ENCODE assay signal across 43 mouse cellular contexts in genomic region chr4:88501247-88501646, GRCm38 (mm10). TPM values are rescaled to one million over a fixed set of nuclear protein-coding genes. Genes with fewer than 3 reads are reported as not detected.
"Had no signal": no experiment of that assay in that cellular context is flagged by ENCODE, and none has a peak within 500 bp of the region (broad histone marks: within the 10 kb centered on the region; RNA-seq: fewer than 3 reads in every experiment).

No protein-coding gene starts in this region.

- H3K27me3 ChIP-seq: heart, embryonic 13.5 days; heart, embryonic 15.5 days; hindbrain, embryonic 13.5 days; hindbrain, embryonic 15.5 days; kidney, embryonic 15.5 days; limb, embryonic 13.5 days; limb, embryonic 15.5 days; liver, embryonic 12.5 days had no signal

- H3K36me3 ChIP-seq: heart, embryonic 13.5 days; heart, embryonic 15.5 days; hindbrain, embryonic 13.5 days; hindbrain, embryonic 15.5 days; kidney, embryonic 15.5 days; limb, embryonic 13.5 days; limb, embryonic 15.5 days; liver, embryonic 12.5 days had no signal

- H3K27ac ChIP-seq: heart, embryonic 13.5 days; heart, embryonic 15.5 days; hindbrain, embryonic 13.5 days; hindbrain, embryonic 15.5 days; hindbrain, postnatal 0 days; kidney, embryonic 15.5 days; kidney, postnatal 0 days; limb, embryonic 13.5 days; limb, embryonic 15.5 days; liver, embryonic 12.5 days had no signal

- DNase-seq: gastrocnemius, postnatal 14 days; gastrocnemius, postnatal 36 days; heart, adult 18-20 months; heart, postnatal 14 days; heart, postnatal 36 days; kidney, adult 11 months; kidney, adult 2 months; kidney, adult 9 months; kidney, postnatal 14 days; kidney, postnatal 36 days; layer of hippocampus, adult 9-11 months; layer of hippocampus, postnatal 36 days; left cerebral cortex, postnatal 4 days had no signal

- H3K9me3 ChIP-seq: heart, embryonic 13.5 days; heart, embryonic 15.5 days; hindbrain, embryonic 13.5 days; hindbrain, embryonic 15.5 days; kidney, embryonic 15.5 days; limb, embryonic 13.5 days; limb, embryonic 15.5 days; liver, embryonic 12.5 days had no signal

- ATAC-seq: hindbrain, postnatal 0 days; intestine, embryonic 16.5 days; liver, embryonic 12.5 days had no signal

- H3K4me3 ChIP-seq: heart, embryonic 13.5 days; heart, embryonic 15.5 days; hindbrain, embryonic 13.5 days; hindbrain, embryonic 15.5 days; kidney, embryonic 15.5 days; limb, embryonic 13.5 days; limb, embryonic 15.5 days; liver, embryonic 12.5 days had no signal

- H3K4me1 ChIP-seq: heart, embryonic 13.5 days; heart, embryonic 15.5 days; hindbrain, embryonic 13.5 days; hindbrain, embryonic 15.5 days; kidney, embryonic 15.5 days; liver, embryonic 12.5 days had no signal

- H3K9ac ChIP-seq: heart, embryonic 13.5 days; heart, embryonic 15.5 days; hindbrain, embryonic 13.5 days; hindbrain, embryonic 15.5 days; kidney, embryonic 15.5 days; limb, embryonic 13.5 days; limb, embryonic 15.5 days; liver, embryonic 12.5 days had no signal

- H3K4me2 ChIP-seq: heart, embryonic 11.5 days; heart, embryonic 13.5 days; heart, embryonic 15.5 days; hindbrain, embryonic 13.5 days; hindbrain, embryonic 15.5 days; kidney, embryonic 15.5 days; limb, embryonic 13.5 days; limb, embryonic 15.5 days; liver, embryonic 12.5 days had no signal

RNA-seq across cellular contexts. Expression of gene Ifnb1, which starts 21.3 kb away (rescaled TPM):
- total RNA-seq: gastrocnemius, adult 18-20 months; gastrocnemius, adult 8-10 months; gastrocnemius, postnatal 14 days; gastrocnemius, postnatal 36 days; heart, adult 18-20 months; heart, adult 8-10 months; heart, postnatal 14 days; heart, postnatal 36 days; hematopoietic stem cell, adult 5-6 weeks; hindbrain, postnatal 0 days; layer of hippocampus, adult 18-20 months; layer of hippocampus, adult 8-10 months; layer of hippocampus, postnatal 14 days; layer of hippocampus, postnatal 36 days; left cerebral cortex, adult 18-20 months; left cerebral cortex, adult 8-10 months; left cerebral cortex, postnatal 10 days; left cerebral cortex, postnatal 25 days; left cerebral cortex, postnatal 4 days; liver, adult 2 months had no signal
- polyA plus RNA-seq: gonadal fat pad, adult 2 months; heart, embryonic 11.5 days; heart, embryonic 13.5 days; heart, embryonic 15.5 days; heart, postnatal 0 days; hindbrain, embryonic 11.5 days; hindbrain, embryonic 13.5 days; hindbrain, embryonic 15.5 days; hindbrain, postnatal 0 days; intestine, embryonic 14.5 days; intestine, embryonic 16.5 days; kidney, adult 2 months; kidney, embryonic 15.5 days; kidney, postnatal 0 days; large intestine, adult 2 months; limb, embryonic 11.5 days; limb, embryonic 13.5 days; limb, embryonic 15.5 days; liver, adult 2 months; liver, embryonic 12.5 days had no signal

RNA-seq across cellular contexts. Expression of gene Ifna15, which starts 56.8 kb away (rescaled TPM):
- total RNA-seq: gastrocnemius, adult 18-20 months; gastrocnemius, adult 8-10 months; gastrocnemius, postnatal 14 days; gastrocnemius, postnatal 36 days; heart, adult 18-20 months; heart, adult 8-10 months; heart, postnatal 14 days; heart, postnatal 36 days; hematopoietic stem cell, adult 5-6 weeks; hindbrain, postnatal 0 days; layer of hippocampus, adult 18-20 months; layer of hippocampus, adult 8-10 months; layer of hippocampus, postnatal 14 days; layer of hippocampus, postnatal 36 days; left cerebral cortex, adult 18-20 months; left cerebral cortex, adult 8-10 months; left cerebral cortex, postnatal 10 days; left cerebral cortex, postnatal 25 days; left cerebral cortex, postnatal 4 days; liver, adult 2 months had no signal
- polyA plus RNA-seq: gonadal fat pad, adult 2 months; heart, embryonic 11.5 days; heart, embryonic 13.5 days; heart, embryonic 15.5 days; heart, postnatal 0 days; hindbrain, embryonic 11.5 days; hindbrain, embryonic 13.5 days; hindbrain, embryonic 15.5 days; hindbrain, postnatal 0 days; intestine, embryonic 14.5 days; intestine, embryonic 16.5 days; kidney, adult 2 months; kidney, embryonic 15.5 days; kidney, postnatal 0 days; large intestine, adult 2 months; limb, embryonic 11.5 days; limb, embryonic 13.5 days; limb, embryonic 15.5 days; liver, adult 2 months; liver, embryonic 12.5 days had no signal
